Mouse (Mus musculus) adrenal gland, postnatal 4 days (tissue): ENCODE measurements around the gene Adad1. TPM values are rescaled to one million over a fixed set of nuclear protein-coding genes. Genes with fewer than 3 reads are reported as not detected.

ENCODE experiments used
- DNase-seq, 2 experiments: peaks; one replicate each; pipeline ENCODE4 v3.0.0; 2021 to 2022; ENCODE audit warnings: low spot score in 2 of 2, mixed read lengths in 2 of 2
- long read RNA-seq, 2 experiments: library from polyadenylated mRNA; stranded (forward); transcript quantifications; one replicate each; pipeline ENCODE4 v2.0.0; 2021
- total RNA-seq, 2 experiments: library from RNA; stranded (reverse); gene quantifications; 2 replicates each; pipeline ENCODE4 v1.2.3; 2021

Adad1 gene
- under 1 TPM in 1 of 2 experiments, not detected in 1; 0.08 TPM for total RNA-seq
- long read RNA-seq, experiment 1: 0 reads
- long read RNA-seq, experiment 2: 0 reads

DNA sequence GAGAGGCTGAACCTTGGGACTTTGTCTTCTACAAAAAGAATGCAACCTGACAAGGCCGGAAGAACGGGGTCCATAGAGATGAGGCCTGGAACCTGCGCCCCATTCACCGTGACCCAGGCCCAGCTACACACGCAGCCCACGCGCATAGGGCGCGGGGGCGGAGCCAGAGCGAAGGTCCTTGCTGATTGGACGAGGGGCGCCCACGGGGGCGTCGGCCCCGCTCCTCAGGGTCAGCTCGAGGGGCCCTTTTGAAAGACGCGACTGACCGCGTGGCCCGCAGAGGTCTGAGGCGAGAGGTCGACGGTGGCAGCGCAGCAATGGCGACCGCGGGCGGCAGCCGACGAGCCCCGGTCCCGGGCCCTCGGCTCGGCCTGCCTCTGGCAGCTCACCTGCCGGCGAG, at the start of gene Adad1:
Gene Adad1, plus strand, starts transcription at position 122 of the 400 bp plus-strand sequence.
- DNase-seq: no peak

DNA sequence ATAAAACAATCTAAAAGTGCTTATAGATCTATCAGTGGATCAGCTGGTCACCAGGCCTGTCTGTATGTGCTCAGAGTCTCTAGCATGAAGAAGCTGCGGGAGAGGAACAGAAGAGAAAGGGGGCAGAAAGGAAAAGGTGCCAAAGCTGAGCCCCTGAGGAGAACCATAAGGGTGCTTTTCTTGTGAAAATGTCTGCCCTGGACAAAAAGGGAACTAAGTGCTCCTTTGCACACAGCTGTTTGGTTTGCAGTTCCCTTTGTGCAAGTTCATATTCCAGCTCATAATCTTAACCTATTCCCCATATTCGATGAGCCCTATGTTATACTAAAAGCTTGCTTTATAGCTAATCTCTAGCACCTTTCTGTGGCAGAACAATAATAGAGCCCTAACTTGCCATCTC, 25.3 kb upstream of the Adad1 start:
- no peak for DNase-seq

DNA sequence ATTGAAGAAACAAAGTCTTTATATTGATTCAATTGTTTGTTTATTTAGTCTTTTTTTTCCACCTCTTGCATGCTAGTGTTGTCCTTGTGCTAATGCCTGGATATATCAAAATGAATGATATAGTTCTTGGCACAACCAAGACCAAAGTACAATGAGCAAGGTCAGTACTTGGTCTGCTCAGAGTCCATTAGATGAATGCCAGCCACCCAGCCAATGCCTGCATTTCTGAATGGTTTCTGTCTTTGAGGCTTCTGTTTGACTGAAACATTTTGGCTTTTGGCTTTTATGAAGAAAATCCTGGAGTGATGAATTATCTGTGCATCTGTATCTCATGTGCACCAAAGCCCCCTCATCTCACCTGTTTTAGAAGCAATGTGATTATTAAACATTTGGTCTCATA, 23.5 kb upstream of the Adad1 start:
- DNase-seq: no peak

DNA sequence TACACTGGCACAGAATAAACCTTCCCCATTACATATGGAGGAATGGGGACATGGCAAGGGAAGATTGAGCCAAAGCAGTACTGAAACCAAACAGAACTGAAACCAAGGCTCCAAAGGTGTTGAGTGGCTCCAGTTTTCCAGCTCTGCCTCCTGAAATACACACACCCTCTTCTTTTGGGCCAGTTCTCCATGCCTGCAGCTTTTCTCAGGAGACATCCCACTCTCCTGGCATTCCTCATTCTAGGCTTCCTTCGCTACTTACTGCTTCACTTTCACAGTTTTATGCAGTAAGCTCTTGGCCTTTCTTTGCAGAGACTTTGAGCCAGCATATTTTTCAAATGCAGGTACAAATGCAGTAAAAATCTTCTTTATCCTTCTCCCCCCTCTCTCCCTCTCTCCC, 11.8 kb upstream of the Adad1 start:
- no peak for DNase-seq

DNA sequence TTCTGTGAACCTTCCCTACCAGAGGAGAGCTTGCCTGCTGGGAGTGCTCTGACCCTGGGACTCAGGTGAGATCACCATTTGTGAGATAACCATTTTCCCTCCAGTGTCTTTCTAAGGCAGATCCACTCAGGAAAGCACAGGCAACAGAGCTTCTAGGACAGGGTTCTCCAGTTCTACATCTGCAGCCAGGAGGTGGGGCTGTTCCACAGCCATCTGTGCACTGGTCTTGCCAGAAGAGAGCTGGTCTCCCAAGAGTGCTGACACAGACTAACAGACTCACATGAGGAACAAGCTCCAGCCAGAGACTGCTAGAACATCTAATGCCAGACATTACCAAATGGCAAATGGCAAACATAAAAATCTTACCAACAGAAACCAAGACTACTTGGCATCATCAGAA, 9.9 kb downstream of the Adad1 start:
- no peak for DNase-seq

DNA sequence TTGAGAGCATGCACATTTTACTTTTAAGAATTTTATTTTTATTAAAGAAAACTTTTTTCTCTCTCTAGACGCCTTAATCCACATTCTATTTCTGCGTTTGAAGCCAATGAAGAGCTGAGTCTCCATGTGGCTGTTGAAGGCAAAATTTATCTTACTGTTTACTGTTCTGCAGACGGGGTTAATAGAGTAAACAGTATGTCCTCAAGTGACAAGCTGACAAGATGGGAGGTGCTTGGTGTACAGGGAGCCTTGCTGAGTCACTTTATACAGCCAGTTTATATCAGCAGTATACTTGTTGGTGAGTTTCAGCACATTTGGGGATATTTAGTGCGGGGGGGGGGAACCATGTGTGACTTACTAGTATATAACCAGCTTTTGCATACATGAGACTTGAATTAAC, 21.5 kb downstream of the Adad1 start:
- no peak for DNase-seq

DNA sequence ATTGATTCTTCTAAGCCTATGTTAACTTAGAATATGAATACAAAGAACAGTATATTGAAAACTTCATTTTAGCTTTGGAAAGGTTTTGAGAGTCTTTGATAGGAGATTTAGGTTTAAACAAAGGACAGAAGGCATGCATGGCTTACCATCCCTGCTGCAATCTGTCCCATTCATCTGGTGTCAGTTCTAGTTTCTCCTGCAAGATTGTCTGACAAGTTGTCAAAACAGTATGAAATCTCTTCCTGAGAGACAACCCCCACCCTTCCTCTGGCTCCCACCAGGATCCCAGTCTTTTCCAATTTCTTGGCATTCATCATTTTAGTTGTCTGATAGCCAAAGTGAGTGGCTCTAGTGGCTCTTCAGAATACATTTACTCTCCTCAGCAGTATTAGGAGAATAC, 27.4 kb downstream of the Adad1 start:
- DNase-seq: no peak

DNA sequence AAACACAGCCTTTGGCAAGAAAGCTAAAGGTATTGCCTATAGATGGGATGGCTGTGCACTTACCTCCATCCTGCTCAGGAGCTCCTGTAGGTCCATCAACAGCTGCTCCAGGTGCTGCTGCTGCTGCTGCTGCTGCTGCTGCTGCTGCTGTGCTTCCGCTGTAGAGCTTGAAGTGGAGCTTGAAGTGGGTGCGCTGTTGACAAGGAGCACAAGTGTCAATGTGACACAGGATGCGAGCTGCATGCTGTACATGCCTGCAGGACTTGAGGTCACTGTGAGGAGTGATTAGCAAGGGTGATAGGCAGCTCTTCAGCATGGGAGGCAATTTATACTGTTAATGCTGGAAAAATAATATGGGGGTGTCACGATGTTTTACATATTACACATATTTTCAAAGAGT, 62.3 kb downstream of the Adad1 start, which contains the start of gene Il2:
Gene Il2, minus strand, starts transcription at position 305 of the 400 bp plus-strand sequence.
- DNase-seq: no peak

DNA sequence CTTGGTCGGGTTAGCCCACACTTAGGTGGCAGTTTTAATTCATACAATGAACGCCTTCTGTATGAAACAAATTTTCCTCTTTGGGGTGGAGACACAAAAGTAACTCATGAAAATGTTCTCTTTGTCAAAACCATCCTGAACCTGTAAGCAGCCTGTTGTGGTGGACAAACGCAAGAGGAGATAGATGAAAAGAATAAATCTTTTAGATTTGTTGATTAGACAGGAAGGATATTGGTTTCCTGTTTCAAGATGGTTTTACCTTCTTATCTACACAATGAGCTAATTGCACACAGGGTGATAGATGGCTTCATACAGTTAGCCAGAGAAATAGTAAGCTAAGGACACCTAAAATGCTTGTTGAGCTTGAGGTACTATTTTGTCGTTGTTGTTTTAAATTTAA, 62.8 kb downstream of the Adad1 start:
- DNase-seq: no peak

DNA sequence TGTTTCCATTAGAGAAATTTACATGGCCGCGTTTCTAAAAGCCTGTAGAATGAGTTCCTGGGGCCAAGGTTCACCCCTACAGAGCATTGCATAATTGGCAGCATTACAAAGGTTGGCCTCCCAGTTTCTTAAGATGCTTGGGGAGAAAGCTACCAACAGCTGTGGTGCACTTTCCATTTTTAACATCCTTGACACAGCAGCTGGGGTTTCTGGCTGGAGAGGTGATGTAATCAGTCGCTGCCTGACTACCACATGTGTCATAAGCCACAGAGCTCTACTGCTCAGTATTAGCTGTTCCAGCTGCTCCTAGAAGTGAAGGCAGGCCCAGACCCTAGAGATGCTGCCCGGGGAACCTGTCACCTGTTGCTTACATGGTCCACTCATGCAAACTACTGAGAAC, 64.9 kb downstream of the Adad1 start:
- no peak for DNase-seq

DNA sequence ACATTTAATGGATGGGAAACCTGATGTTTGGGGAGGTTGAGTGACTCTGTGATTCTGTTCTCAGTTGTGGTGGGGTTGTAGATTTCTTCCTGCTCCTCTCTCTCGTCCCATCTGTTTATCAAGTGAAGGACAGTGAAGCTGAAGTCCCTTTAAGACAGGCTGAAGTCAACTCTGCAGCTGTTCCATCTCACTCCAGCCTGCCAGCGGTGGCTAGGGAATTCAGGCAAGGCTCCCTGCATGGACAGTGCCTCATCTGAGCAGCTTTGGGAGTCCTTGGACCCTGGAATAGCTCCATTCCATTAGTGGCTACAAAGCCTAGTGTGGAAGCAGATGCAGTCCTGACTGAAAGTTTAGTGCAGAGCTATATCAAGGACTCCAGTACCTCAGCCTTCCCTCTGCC, 65.7 kb downstream of the Adad1 start:
- no peak for DNase-seq

DNA sequence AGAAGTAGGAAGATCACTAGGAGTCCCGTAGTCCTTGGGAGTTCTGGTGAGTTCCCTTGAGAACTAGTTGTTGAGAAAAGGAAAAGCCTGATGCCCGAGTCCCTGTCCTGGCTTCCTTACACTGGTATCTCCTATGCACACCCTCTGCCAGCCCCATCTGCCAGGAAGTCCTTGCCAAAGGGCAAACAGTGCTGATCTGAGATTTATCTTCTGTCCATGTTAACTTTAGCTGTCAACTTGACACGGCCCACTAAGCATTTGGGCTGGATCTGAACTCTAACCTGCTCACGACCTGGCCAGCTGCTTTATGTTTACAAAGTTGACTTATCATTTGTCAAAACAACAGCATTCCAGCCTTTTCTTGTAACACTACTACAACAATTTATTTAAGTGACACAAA, 73.9 kb downstream of the Adad1 start:
- no peak for DNase-seq

DNA sequence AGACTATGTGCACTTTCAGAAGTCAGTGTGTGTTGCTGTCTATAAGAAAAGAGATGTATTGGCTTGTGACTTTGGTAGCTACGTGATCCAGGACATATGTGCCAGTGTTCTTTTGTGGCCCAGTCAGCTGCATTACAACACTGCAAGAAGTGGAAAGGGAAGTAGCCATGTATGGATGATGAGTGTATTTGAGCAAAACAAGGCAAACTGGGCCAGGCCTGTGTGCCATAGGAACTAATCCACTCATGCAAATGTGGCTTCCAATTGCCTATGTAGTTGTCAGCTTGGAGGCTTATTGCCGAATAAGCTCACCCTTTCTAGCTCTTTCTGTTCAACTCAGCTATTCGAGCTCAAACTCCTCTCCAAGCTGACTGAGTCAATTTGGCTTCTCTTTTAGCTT, 75.9 kb downstream of the Adad1 start:
- no peak for DNase-seq

DNA sequence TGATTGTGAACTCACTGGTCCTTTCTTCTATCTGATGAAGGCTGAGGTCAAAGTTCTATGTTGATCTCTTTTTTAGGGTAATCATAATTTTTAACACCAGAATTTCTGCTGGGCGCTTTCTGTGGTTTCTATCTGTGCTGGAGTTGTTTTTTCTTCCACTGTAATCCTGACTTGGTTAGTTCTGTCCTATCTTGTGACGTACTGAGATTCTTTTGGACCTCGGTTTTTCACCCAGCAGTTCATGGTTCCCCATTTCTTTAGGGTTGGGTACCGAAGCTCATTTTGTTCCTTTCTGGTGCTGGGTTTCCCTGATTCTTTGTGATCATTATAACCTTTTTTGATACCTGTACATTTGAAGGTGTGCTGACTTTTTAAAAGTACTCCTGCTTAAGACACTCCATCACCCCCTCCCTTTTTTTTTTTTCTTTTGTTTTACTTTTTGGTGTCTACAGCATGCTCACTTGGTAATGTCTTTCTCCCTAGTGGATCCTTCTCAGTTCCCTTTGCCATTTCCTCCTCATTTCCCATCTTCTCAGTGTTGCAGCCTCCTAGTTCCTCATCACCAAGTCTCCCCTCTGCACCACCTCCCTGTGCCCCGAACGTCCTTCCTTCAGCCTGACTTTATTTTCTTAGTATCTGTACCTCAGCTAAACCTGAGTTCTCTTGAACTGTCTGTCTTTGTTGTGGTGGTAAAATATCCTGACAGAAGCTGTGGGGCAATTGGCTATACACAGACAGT, 77.0 kb downstream of the Adad1 start:
- no peak for DNase-seq

DNA sequence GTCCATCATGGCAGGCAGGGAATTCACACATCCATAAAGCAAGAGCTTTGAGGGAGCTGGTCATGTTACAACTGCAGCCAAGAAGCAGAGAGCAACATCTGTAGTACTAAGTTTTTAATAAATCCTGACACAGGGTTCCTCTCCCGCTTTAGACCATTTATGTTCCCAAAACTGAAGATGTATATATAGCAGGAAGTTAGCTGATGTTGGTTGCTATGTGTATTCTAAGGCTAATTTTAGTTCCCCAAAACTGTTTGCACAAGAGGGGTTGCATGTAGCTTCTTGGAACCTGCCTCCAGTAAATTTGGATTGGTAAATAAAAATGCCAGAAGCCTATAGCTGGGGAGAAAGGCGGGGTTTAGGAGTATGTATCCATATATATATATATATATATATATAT, 78.5 kb downstream of the Adad1 start:
- no peak for DNase-seq

DNA sequence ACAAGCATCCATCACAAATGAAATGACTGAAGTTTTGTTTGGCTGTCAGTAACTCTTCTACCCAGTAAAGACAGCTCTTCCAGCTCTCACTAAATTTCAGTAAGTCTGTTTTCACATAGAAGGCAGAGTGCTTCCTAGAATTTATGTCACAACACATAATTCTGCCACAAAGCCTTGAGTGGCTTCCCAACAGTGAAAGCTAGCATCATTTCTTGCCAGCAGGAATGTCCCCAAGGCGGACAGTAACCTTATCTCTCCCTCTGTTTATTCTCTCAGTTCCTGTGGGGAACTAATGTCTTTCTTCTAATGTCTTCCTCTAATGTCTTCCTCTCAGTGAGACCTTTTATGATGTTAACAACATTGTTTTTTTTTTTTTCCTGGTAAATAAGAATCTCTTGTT, 81.7 kb downstream of the Adad1 start:
- no peak for DNase-seq

DNA sequence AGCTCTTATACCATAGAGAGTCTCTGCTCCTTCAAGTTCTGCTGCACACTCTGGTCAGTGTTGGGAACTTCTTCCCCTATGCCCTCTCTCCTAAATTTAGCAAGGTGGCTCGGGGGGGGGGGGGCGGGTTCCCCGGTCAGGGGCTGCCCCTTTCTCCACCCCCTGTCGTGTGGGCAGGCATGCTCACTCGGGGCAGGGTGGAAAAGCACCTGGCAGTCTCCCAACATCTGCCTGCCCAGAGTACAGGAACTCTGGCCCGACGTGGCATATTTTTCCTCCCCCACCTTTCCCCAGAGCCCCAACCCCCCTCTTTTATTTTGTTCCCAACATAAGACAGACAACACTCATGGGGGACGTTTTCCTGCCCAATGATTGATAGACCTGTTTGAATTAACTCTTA, 83.1 kb downstream of the Adad1 start:
- no peak for DNase-seq

DNA sequence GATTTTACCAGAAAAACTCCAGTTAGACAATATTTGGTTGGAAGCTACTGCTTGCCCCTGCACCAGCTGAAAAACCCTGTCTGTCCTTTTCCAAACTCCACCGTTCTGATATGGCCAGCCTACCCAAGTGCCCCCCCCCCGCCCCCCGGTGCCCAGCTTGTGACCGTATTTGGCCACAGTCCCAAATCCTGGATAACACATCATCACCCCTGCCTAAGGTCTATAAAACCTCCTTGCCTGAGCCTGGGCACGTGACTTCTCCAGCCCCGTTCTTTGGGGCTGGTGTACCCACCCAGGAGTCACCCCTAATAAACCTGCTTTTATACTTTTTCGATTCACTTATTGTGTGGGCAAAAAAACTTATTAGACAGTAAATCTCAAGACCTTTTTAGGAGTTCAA, 83.5 kb downstream of the Adad1 start:
- DNase-seq: no peak

DNA sequence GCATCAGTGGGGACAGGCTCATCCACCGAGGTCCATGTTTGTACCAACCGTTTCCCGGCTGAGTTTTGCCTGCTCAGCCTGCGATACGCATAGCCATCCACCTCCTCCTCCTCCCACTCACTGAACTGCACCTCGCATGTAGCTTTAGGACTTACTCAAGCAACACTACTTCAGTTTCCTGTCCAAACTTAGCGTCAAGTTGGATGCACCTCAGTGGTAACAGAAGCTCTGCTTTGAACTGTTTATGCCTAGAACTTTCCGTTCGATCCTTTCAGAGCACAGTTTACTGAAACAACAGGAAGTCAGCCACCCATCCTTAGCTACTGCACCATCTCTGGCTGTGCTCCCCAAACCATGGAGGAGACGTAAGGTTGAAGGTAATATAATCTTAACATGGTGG, 88.9 kb downstream of the Adad1 start:
- no peak for DNase-seq

DNA sequence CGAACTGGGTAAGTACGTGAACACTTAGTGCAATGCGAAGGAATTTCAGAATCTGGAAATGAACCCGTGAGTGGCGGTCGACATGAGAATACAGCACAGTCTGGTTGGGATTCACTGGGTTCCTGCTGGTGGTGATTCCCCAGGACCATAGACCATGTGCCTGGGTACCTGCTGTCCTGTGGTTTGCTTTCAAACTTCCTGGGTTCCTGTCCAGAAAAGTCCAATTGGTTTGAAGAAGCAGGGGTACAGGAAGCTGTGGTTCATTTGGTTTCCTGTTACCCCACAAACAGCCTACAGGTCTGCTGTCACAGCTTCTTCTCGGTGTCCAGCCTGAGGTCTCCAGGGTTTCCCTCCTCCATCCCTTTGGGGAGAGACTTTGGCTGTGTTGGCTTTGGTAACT, 89.7 kb downstream of the Adad1 start:
- DNase-seq: no peak

DNA sequence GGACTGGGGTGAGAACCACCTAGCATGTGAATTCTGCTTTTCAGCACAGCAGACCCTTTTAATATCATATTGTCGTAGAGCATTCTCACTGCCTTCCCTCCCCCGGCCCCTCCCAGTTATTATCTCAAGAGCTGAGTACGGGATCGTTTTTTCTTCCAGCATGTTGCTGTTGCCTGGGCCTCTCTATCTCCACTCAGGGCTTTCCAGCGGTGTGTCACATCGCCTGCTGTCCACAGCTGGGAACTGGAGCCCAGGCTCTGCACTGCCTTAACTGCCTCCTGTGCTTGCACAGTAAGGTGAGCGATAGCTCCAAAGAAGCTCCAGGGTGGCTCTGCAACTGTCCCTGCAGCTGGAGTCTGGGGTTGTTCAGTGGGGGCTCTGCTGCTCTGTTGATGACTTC, 91.1 kb downstream of the Adad1 start:
- no peak for DNase-seq

DNA sequence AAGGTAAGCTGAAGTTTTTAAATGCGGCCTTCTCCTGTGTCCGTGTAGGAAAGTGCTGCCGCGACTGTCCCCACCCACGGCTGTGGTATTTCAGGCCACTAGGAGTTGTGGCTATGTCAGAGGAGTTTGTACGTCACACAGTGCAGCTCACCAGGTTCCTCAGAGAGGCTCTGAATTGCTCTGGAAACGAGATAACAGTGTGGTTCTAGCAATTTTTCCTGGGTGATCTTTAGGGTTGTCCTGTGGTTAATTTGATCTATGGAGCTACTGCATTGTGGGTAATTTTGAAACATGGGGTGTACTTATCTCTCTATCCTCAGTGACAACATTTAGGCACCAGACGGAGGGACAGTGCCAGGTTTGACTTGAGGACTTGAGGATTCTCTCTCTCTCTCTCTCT, 93.8 kb downstream of the Adad1 start:
- DNase-seq: no peak

DNA sequence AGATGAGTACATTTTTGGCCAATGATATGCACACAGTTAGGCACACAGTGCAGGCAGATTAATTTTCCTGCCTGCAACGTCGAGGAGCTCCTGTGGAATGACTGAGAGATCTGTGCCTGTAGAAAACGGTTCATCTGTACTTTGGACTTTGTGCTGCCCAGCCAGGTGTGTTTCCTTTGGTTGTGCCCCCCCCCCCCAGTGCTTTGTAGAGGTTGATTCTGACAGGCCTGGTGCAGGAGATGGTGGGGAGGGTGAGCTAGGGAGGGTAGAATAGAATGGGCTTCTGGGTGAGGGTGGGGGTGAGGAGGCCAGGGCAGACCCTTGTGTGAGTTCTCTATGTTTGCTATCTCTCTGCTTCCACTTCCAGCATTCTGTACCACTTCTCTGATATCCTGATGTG, 94.9 kb downstream of the Adad1 start:
- DNase-seq: no peak

DNA sequence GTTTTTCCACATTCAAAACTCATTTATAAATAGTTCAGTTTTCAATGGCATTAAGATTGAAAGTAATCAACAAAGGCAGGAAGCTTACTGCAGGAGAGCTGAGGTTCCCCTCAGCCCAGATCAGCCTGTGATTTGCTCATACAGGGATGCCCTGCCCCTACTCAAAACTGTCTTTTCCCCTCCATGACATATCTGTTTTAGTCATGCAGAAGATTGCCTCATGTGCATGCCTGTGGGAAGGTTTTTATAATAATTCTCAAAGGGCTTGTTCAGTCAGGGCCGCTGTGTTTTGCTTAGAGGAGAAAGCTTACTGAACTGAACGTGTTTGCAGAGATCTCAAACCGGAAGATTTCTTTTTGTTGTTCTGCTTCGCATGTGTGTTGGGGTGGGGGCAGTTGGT, 97.8 kb downstream of the Adad1 start:
- DNase-seq: no peak
